Mouse (Mus musculus): ENCODE data around the gene Slc10a6.

Slc10a6 gene

GRCm38 (mm10) chr5:103617191-103617590 lies 12.0 kb downstream of the Slc10a6 start:
- no peak for DNase-seq

- DNase-seq, result no peak
Observed at GRCm38 (mm10) chr5:103614356-103614755, 14.8 kb downstream of the Slc10a6 start.

- no peak for DNase-seq
Observed at GRCm38 (mm10) chr5:103612316-103612715, 16.9 kb downstream of the Slc10a6 start.

- DNase-seq, result no peak
Observed at GRCm38 (mm10) chr5:103610856-103611472, 18.2 kb downstream of the Slc10a6 start.

DNA sequence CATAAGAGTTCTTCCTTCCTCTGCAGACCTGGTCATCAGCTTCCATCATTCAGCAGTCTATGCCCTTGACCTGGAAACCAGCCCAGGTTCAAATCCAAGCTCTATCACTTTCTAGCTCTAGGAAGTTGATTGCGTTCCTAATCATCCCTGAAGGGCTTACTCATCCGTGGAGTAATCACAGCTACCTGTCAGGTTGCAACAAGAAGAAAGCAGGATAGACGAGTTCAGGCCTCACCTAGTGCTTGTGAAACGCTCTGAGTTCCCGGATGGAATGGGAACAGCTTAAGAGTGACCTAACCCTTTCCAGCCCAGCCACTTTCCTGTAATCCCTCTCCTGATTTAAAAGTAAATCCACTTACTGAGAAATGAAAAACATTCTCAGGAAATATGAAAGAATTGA lies 19.1 kb downstream of the Slc10a6 start:
- no peak for DNase-seq

- no peak for DNase-seq
Observed at GRCm38 (mm10) chr5:103605707-103606106, 23.5 kb downstream of the Slc10a6 start.

DNA sequence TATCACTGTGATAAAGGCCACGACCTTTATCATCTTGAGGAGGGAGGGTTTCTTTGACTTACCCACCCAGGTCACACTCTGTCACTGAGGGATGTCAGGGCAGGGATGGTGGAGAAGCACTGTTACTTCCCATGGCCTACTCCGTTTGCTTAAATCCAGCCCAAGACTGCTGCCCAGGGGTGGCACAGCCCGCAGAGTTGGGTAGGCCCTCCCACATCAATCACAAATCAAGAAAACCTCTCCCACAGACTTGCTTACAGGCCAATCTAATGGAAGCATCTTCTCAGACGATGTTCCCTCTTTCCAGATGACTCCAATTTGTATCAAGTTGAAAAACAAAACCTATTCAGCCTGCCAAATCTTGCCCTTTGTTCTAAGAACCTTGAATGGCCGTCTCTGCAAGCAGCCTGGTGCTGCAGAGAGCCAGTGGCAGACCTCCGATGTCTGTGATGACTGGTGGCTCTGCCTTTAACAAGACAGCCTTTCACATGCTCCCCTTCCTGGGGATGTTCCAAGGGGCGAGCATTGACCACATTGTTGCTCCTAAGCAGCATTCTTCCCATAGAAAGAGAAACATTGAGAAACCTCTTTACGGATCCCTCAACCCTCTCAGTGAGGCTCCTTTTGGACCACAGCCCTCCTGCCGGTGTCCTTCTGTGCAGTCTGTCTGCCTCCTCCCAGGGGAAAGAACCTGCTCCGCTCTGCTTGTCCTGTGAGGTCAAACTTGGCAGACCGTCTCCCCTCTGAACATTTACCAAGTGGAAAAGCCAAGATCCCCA lies 25.9 kb downstream of the Slc10a6 start:
- DNase-seq, result peak; percentile 35 to 36

DNA sequence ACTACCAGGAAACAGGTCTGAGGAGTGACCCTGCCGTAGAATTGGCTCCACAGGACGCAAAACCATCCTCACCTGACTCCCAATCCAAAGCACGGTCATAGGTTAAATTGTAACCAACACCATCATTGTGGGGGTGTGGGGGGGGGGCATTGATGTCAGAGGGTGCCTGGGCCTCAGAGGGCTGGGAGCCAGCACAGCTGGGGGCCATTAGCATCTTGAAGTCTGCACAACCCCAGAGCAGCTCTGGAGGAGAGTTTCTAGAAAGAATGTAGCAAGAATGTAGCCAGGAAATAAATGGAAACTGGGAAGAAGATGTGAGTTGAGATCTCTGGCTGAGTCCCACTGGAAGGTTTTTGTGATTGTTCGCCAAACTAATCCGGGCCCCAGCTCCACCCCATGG lies 30.3 kb downstream of the Slc10a6 start:
- no peak for DNase-seq

DNA sequence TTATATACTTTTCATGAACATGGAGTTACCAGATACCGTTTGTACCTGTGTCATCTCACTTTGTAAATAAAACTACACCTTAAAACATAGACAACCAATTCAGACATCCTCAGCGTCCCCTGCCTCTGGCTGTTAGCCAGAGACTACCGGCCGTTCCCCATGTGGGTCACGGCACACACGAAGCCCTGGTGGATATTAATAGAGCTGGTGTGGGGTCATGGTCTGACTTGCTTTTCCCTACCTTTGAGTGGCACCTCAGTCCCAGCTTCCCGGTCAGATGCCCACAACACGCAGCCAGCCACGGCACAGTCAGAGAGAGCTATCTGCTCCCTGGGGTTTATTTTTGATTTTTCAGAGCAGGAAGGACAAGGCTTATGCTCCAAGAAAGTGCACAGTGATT lies 30.9 kb downstream of the Slc10a6 start:
- peak; percentile 16 to 23 for DNase-seq

GRCm38 (mm10) chr5:103597604-103598003 lies 31.6 kb downstream of the Slc10a6 start:
- peak; percentile 61 to 71 for DNase-seq

- DNase-seq, result no peak
Observed at GRCm38 (mm10) chr5:103596467-103597146, 32.6 kb downstream of the Slc10a6 start.

DNA sequence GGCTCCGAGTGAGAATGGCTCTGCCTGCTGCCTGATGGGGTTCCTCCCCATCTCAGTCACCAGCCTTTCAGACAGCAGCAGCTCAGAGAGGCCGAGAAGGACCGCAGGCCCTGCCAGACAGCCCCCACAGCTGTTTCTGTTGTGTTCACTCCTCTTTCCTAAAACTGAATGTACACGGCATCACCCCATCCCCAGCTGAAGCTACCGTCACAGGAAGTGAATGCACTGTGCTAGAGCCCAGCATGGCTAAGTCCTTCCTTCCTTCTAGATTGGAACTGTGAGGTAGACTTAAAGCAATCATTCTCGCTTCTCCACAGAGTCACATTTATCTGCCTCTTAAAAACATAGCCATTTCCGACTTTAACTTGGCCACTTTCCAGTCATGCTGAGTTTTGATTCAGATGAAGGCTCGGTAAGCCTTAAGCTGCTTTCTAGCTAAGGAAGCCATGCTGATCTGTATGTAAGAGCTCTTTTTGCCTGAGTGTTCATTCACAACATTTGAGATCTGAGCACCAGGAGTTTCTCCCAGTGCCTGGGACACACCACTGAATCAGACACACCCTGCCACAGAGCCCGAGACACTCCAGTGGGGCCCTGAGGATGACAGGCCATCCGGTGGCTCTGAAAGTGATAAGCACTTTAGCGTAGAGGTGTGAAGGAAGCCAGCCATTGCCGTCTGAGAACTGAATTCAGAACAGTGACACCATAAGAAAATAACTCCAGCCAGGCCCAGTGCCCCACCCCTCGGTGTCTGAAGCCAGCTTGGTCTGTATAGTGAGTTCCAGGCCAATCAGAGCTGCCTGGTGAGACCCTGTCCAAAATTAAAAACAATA lies 33.6 kb downstream of the Slc10a6 start:
- no peak for DNase-seq

- no peak for DNase-seq
Observed at GRCm38 (mm10) chr5:103593575-103593974, 35.6 kb downstream of the Slc10a6 start.

GRCm38 (mm10) chr5:103592706-103593105 lies 36.5 kb downstream of the Slc10a6 start:
- peak; percentile 33 to 36 for DNase-seq

GRCm38 (mm10) chr5:103591846-103592245 lies 37.4 kb downstream of the Slc10a6 start:
- DNase-seq, result no peak

DNA sequence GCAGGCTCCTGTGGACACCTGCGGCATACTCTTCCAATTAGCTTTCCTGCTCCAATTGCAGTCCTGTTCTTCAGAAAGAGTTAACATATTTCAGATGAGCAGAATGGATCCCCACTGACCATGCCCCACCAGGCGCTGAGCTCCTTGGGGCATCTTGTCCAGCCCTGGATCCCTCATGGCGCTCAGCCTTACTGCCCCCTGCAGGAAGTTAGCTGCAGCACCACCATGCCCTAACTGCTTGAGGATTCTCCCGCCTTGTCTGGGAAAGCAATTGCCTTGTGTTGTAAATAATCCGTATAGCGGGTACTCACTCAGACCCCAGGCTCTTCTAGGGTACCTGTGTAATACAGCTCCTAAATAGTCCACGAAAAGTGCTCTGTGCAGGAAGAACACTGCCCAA lies 42.0 kb downstream of the Slc10a6 start:
- no peak for DNase-seq

DNA sequence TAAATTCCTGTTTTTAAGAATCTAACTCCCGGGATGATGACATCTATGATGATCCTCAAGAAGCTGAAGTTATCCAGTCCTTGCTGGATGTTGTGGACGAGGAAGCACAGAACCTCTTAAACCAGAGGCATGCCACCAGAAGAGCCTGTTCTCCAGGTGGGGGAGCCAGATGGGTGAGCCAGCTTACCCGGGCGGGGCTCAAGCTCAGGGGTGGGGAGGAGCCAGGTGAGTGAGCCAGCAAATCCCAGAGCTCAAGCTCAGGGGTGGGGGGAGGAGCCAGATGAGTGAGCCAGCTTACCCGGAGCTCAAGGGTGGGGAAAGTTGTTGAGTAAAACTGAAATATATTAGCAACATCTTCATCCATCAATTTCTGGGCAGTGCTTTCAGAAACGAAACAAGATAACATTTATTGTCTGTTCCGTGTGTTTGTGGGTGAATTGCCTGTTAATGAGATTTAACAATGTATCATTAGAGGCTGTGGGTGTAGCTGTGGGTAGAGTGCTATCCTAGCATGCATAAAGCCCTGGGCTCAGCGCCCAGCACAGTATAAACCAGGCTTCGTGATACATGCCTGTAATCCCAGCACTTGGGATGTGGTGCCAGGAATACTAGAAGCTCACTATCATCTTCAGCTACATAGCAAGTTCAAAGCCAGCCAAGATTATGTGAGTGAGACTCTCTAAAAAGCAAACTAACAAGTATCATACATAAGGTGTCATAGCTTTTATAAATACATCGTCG lies 49.4 kb downstream of the Slc10a6 start:
- no peak for DNase-seq

GRCm38 (mm10) chr5:103569446-103569845 lies 59.8 kb downstream of the Slc10a6 start:
- no peak for DNase-seq

- no peak for DNase-seq
Observed at GRCm38 (mm10) chr5:103568034-103568433, 61.2 kb downstream of the Slc10a6 start.

DNA sequence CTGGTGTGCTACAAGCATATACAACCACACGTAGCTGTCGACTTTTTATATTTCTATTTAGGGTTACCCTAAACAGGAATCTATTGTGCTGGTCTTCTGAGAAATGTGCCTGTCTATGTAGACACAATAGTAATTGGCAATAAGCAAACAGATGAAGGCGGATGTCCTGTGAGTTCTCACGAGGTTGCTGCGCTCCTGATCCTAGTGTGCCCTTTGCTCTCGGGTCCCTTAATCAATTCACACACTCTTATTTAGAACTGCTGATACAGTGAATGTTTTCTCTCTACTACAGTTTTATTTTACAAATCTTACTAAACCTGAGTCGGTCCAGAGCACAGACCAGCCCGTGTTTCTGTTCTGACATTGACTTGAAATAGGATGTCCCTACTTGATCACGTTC lies 68.7 kb downstream of the Slc10a6 start:
- DNase-seq, result no peak
